Mouse (Mus musculus) spleen, adult 2 months (tissue): ENCODE measurements around the gene Nav2.

Experiments
- CTCF ChIP-seq: fragments of 200-500 bp; IDR thresholded peaks from 2 replicates; pipeline ENCODE4 v1.5.1; 2011; ENCODE audit warnings: mild to moderate bottlenecking, inconsistent platforms; ENCODE audit not compliant: insufficient read depth, insufficient read length, insufficient replicate concordance; ENCODE audit errors: extremely low read depth
- POLR2A ChIP-seq: fragments of 200-500 bp; IDR thresholded peaks from 2 replicates; pipeline ENCODE4 v1.6.1; 2011; ENCODE audit warnings: low read depth, low read length, inconsistent platforms

- peak; percentile 26; the same call in 1 of the 2 replicates for TF ChIP-seq CTCF
- TF ChIP-seq POLR2A = no peak
Observed at GRCm38 (mm10) chr7:49493210-49493609, 584.7 kb downstream of the Nav2 start.
